Mouse (Mus musculus) right cerebral cortex, postnatal 10 days (tissue): ENCODE data around the gene Il17ra.

Experiments used
- DNase-seq, 2 experiments: peaks; one replicate each; pipeline ENCODE4 v3.0.0; 2021; ENCODE audit warnings: low spot score in 2 of 2

The Il17ra gene

DNA sequence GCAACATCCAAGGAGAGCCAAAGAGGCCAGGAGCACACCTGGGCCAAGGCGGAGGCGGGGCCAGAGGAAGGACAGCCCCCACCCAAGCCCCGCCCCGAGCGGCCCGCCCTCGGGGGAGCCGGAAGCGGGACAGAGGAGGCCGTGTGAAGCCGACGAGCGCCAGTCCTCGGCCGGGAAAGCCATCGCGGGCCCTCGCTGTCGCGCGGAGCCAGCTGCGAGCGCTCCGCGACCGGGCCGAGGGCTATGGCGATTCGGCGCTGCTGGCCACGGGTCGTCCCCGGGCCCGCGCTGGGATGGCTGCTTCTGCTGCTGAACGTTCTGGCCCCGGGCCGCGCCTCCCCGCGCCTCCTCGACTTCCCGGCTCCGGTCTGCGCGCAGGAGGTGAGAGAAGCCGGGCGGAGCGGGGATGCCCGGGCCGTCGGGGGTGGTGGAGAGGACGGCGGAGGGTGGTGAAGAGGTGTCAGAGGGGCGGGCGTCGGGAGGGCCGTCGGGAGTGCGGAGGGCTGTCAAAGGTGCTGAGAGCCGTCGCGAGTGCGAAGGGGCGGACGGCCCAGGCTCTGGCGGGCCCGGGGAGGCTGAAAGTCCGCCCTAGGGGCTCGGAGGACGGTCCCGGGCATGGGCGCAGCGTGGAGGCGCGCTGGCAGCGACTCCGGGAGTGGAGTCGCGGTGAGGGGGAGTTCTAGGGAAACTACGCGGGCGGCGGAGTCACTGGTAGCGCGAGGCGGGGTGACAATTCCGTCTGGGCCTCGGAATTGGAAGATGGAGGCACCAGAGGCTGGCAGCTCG is at the start of gene Il17ra:
Gene Il17ra, plus strand, starts transcription at position 162 of the 786 bp plus-strand sequence.
- peak in 1 of 2 experiments; percentile 56 for DNase-seq

DNA sequence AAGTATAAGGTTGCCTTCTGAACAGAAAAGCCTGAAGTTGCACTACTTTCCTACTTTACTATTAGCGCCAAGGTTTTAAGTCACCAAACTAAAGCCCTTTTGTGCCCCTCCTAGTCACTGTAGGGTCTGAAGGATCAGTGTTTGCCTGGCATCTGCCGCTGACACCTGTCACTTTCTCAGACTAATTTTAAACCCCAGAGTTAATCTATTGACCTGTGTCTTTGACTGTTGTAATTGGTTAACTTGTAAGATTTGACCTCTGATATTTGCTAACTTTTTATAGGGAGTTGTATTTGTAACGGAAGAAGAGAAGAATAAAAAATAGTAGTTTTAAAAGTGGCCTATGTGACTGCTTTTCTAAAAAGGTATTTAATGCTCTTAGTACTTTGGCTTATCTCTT is 24.9 kb upstream of the Il17ra start:
- DNase-seq, result no peak

DNA sequence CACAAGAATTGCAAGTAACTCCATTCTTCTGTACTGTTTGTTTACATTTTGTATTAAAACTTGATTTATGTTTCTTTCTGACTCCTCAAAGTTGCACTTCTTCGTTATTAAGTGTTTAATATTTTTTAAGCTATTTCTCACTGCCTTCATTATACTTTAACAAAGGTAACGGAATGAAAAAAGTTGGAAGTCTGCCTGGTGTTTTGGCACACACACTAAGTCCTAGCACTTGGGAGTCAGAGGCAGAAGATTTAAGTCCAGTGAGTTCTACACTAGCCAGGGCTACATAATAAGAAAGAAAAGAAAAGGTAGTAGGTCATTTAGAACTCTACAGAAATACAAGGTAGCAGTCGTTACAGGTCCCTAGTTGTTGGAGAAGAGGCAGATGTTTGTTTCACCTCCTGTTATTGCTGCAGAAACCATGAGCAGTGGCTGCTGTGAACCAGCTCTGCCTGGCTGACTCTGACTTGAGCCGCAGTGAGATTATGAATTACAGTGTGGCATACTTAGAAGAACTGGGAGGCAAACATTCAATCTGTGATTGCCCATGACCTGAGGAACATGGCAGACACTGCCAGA is 20.8 kb upstream of the Il17ra start:
- no peak for DNase-seq

DNA sequence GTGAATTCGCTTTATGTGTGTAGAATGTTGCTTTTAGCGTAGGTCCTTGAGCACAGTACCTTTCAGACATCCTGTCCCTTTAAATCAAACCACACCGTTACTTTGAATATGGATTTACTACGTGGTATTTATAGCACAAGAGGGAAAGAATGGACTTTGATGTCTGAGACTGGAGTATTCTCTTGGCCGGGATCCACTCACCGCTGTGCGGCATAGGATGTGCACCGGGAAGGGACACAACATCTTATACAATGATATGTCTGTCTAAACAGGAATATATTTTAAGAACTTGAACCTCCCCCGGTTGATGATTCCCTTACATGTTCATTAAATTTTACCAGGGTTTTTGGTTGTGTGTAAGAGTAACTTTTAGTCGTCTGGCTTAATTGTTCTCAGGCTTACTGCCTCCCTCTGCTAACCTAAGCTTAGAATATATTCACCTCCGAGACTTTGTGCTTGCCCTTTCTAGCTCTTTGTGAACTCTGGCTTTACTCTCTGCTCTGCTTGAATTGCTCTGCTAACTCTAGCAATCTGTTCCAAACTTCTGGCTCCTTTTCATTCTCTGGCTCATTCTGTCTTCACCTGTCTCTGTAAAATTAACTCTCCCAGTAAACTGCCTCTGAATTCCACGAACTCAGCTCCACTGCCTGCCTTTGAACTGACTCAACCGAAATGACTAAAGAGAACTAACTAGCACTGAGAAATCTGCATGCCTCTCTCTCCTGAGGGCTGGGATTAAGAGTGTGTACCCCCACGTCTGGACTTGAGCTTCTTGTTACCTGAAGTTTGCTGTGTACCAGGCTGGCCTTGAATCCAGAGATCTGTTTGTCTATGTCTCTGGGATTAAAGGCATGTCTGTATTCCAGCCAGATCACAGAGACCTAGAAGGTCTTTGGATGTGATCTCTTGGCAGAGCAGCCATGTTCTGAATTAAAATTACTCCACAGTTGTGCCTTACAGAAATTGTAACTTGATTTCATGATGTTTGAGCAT is 19.4 kb upstream of the Il17ra start:
- DNase-seq, result no peak

DNA sequence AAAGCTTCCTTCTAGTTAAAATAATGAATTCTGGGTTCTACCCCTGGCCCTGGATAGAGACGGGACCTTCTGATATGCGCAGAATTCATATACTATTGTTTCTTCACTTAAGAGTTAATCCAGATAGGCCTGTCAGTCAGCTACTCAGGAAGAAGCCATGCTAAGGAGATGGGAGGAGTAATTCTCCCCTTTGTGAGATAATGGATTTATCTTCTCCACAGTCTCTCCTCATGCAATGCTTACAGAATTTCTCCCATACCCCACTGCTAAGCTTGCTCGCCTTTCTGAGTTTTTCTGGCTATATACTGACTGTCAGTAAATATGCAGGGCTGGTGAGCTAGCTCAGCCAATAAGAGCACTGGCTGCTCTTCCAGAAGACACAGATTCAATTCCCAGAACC is 12.8 kb upstream of the Il17ra start:
- no peak for DNase-seq

DNA sequence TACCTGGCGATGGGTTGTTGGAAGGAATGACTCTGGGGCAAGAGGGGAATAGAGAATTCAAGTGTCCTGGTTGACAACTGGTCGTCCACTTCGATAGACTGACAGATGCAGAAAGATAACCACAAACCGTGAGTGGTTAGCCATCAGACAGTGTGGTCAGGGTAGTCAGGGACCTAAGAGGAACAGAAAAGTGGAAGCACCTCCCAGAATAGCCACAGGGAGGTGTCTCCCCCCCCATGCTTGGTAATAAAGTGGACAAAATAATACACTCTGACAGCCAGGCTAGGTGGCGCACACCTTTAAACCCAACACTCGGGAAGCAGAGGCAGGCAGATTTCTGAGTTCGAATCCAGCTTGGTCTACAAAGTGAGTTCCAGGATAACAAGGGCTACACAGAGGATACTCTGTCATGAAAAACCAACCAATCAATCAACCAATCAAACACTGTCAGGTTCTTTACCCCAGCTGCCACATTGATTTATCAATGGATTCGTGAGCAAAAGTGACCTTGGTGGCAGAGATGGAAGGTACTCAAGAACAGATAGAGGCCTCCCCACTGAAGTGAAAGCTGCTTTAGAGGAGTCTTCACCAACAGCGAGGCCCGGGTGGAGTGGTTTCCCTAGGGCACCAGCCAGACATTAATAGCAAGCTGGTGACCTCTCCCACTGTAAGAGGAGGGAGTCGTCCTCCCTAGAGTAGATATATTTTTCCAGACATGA is 10.5 kb upstream of the Il17ra start:
- no peak for DNase-seq

DNA sequence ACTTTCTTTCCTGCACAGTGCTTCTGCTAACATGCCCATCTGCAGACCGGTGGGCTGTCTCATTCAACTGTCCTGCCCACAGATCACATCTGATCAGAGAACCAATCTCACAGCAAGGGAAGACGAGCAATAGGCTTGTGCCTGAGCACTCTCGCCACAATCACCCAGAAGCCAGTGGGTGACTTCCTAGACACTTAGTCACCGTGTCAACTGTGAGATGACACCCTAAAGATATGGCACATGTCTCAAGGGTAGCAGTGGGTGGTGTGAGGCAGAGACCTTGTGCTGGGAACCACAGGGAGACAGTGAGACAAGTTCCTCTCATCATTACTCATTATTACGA is 10.0 kb upstream of the Il17ra start:
- no peak for DNase-seq

DNA sequence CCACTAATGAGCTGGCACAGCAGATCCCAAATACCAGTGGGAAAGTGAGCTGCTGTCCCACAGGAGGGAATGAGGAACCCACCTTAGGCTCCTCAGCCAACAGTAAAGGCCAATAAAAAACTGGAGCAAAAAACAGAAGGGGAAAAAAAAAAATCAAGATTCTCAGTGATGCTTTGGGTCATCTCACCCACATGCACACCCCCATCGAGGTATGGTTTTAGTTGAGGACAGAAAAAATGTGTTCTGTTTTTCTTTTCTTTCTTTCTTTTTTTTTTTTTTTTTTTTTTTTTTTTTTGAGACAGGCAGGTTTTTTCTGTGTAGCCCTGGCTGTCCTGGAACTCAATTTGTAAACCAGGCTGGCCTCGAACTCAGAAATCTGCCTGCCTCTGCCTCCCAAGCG is 9.5 kb upstream of the Il17ra start:
- DNase-seq, result no peak

DNA sequence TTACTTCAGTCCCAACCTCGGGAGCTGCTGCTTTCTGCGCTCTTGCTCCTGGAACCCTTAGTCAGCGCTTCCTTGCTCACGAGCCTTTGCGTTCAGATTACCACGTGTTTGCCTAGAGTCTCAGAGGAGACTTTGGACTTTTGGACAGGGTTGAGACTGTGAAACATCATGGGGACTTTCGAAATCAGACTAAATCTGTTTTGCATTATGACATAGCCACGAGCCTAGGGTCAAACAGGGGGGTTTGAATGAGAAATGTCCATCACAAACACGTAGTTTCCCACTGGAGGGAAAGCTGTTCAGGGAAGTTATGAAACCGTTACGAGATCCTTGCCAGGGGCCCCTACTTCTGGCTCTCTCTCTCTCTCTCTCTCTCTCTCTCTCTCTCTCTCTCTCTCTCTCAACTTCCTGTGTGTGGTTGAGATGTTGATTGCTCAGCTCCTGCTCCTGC is 8.4 kb upstream of the Il17ra start:
- DNase-seq, result no peak

DNA sequence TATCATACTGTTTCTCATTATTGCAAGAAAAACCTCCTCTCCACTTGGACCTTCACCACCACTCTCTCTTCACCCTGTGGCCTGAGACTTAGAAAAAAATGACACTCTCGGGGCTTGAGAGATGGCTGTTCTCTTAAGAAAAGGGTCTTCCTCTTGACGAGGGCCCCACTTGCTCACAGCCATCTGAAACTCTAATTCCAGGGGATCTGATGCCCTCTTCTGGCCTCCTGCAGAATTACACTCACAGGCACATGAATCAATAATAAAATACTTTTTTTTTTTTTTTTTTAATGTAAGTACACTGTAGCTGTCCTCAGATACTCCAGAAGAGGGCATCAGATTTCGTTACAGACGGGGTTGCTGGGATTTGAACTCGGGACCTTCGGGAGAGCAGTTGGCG is 6.0 kb upstream of the Il17ra start:
- no peak for DNase-seq

DNA sequence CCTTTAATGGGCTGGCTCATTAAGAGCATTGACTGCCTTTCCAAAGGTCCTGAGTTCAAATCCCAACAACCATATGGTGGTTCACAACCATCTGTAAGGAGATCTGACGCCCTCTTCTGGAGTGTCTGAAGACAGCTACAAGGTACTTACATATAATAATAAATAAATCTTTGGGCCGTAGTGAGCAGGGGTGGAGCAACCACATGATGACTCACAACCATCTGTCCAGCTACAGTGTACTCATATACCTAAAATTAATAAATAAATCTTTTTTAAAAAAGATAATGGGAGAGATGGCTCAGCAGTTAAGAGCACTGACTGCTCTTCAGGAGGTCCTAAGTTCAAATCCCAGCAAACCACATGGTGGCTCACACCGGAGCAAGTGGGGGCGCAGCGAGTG is 5.3 kb upstream of the Il17ra start:
- no peak for DNase-seq

DNA sequence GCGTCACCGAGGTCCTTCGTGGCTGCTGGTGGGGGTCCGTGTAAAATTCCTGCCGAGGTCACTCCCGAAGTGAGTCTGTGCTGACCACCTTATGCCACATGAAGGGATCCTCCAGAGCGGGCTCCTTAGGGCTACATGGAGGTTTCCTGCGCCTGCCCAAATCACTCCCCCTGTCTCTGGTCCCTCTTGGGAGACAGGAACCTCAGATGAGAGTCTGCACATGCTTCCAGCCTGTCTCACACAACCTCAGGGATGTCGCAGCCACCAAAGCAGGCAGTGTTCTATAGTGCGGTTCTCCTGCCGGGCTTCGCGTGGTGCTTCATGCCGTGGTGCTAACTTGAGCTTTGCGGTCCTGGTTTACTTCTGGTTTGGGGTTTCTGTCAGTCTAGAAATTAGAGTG is 1.8 kb upstream of the Il17ra start:
- no peak for DNase-seq

DNA sequence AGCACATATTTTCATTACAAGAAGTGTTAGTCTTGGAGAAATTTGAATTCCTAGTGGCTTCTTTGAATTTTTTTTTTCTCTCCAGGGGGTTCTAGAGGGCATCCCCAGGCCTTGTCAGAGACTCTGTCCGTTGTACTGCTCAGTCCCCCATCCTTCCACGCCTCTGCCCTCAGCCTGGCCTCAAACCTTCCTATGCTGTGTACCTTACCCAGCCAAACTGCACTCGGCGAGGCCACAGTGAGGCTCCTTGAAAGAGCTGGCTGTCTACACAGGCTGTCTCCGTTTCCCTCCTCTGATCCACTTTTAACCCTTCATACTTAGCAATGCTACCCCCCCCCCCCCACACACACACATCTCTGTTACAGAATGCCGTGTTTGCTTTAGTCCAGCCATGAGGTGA is 796 bp upstream of the Il17ra start:
- no peak for DNase-seq

DNA sequence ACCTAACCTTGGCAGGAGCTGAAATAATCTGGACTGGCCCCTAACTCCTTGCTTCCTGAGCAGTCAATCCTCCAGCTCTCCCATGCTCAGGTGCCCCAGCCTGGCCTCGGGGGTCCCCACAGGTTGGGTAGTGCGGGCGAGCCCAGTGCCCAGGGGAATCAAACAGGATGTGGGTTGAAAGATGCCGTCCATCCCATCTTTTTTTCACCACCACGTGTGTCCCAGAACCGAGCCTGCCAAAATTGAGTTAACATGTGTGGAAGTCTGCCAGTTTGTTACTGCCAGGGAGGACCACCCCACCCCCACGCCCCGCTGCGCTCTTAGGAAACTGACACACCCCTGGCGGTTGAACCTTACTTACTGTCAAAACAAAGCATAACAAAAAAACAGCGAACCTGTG is 837 bp downstream of the Il17ra start:
- DNase-seq, result peak in 1 of 2 experiments; percentile 44

DNA sequence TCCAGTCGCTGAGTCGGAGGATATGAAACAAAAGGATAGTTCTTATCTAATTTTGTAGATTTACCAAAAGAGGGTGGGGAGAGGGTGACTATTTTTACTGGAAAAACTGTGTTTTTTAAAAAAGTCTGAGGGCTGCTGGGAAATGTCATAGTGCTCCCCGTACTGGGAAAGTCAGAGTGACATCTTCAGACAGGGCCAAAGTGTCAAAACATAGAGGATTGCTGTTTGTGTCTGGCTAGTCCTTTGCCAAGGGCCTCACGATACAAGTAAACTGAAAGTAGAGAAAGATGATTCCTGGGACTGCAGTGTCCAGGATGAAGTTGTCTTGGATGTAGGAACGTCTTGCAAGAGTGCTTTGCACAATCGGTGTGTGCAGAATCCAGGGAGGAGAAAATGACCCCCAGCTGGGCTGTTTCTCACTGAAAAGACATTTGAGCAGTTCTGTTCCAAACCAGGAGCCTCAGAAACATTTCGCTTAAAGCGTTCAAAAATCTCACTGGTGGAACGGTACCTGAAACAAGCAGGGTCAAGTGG is 1.4 kb downstream of the Il17ra start:
- DNase-seq, result no peak

DNA sequence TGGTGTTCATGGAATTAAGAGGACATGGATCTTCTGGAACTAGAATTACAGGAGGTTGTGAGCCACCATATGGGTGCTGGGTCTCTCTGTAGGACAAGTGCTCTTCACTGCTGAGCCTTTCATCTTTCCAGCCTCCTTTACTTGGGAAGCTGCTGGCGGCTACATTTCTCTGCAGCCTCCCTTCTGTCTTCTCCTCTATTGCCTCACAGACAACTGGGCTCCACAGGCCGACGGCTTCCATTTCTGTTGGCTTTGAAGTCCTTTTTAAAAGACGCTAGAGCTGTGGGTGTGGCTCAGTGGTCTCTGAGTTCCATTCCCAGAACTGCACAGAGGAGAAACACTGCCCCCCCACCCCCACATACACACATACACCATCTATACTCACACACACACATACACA is 2.3 kb downstream of the Il17ra start:
- DNase-seq, result no peak

DNA sequence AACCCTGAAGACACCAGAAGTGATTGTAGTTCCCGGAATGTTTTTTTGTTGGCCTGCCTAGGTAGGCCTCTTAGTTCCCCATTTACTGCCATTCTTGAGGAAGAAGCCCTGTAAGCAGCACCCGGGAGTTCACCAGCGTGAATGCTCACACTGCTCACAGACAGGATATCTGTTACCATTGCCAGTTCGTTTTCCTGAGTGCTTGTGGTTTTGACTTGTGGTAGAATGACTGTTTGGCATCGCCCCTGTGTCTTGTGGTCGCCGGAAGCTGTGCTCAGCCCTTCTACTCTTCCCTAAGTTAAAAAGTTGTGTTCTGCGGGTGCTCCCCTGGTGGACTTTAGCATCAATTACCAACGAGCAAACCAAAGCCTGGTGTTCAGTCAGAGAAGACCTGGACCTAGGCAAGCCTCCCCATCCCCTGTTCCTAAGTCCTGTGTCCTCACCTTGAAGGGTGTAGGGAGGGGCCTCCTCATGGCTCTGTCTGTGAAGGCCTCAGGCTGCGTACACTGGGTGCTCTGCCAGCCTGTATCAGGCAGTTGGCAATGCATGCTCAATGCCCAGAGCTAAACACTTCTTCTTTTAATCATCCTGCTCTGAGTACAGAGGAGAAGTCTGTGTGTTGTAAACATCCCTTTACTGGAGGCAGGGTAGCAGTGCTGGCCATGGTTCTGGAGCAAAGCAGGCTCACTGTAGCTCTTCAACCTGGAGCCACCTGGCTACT is 3.7 kb downstream of the Il17ra start:
- DNase-seq, result peak; percentile 38 to 56

DNA sequence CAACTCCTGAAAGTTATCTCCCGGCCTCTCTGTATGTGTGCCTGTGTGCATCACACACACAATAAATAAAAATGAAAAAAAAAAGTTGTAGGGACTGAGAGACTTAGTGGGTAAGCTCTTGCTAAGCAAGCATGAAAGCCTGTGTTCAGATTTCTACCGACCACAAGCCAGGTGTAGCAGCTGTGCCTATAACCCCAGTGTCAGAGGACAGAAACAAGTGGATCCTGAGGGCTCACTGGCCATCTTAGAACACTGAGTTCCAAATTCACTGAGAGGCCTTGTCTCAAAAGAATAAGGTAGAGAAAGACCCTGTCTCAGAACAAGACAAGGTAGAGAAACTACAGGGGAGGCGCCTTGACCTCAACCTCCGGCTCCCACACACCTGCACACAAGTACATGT is 5.2 kb downstream of the Il17ra start:
- DNase-seq, result no peak

DNA sequence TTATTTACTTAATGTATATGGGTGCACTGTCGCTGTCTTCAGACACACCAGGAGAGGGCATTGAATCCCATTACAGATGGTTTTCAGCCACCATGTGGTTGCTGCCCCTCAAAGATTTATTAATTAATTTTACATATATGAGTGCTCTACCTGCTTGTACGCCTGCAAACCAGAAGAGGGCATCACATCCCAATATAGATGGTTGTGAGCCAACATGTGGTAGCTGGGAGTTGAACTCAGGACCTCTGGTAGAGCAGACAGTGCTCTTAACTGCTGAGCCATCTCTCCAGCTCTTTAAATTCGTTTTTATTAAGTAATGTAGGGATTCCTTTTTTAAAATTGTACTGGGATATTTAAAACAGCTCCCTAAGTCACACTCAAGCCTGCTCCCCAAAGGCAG is 6.2 kb downstream of the Il17ra start:
- no peak for DNase-seq

DNA sequence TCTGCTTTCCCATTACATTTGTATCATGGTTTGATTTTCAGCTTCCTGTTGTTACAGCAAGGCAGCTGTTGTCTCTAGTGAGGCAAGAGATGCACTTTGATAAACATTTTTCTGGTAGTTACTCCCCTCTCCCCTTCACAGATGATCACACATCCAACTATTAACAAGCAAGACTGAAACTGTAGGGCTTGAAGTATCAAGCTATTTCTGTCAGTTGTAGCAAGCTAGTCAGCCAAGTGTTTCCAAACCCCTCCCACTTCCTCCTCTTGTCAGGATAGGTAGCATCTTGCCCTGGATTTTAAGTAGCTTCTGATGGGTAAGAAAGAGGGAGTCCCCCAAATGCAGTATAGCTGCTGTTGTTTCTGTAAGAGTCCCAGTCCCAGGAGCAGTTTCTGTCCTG is 6.7 kb downstream of the Il17ra start:
- DNase-seq, result no peak

DNA sequence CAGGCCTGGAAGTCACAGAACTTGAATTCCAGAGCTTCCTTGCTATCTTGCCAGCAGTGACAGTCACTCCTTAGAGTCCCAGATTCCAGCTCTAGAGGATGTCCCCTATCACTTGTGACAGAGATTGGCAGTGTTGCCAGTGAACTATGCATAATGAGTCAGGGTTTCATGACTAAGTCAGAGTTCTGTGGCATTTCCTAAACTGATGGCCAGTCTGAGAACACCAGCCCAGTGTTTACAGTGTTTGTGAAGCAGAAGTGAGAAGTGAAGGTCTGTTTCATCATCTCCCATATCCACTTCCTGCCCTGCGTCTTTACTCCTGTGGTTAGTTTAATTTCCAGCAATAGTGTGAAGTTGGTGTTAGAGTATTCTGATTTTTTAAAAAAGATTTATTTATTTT is 7.6 kb downstream of the Il17ra start:
- no peak for DNase-seq
